Mouse (Mus musculus) v-Abl transformed pro-B cells (cell line): ENCODE measurements around the gene Derl2.

ENCODE experiments used
- in situ Hi-C, 2 experiments: fragments of 400-800 bp; cut with MboI; formaldehyde crosslinking; loops; one replicate each; pipeline ENCODE4 v1.15.1; 2025; ENCODE audit not compliant: unreplicated experiment in 2 of 2

Gene Derl2

DNA sequence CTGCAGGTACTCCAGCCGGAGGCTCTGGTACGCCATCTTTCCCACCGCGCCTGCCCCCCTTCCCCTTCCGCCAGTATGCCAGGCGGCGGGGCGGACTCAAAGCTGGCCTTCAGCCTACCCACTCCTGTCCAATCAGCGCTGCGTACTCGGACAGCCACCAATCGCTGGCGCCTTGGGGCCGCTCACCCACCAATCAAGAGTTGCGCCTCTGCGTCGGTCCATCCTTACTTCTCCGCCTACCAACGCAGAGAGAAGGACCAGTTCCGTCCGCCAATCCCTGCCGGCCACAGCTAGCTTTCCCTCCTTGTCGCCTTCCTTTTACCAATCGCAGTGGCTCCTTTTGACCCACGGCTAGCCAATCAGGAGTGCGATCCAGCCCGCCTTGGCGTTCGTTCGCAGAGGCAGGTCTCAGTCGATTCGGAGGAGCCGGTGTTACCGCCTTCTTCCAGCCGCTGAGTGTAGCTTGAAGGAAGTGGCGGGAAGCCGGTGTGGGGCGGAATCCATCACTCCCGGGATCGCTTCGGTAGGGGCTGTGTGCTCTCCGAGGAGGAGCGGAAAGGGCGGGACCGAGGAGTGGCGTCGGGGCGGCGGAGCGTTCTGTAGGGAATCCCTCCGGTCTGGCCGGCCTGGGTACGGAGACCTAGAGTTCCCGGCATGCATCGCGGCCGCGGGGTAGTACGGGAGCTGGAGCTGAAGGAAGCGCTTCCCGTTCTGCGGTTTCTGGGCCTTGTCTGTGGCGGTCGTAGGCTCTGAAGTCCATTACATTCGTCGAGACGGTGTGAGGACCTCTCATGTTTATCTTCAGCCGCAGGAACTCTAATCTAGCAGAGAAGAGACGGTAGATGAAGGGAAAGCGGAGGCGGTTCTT is at the start of gene Derl2, which contains the start of gene Mis12:
Gene Derl2, minus strand, starts transcription at position 641 of the 868 bp plus-strand sequence.
Gene Mis12, plus strand, starts transcription at position 411 of the 868 bp plus-strand sequence.
- in situ Hi-C loops = loop anchor here (25.0 kb wide), 2 partner anchors 1018 to 1193 kb away; partner anchors contain the start of genes Aipl1 (in 2 of the 2), Pimreg (in 2 of the 2), 4933427D14Rik (in 1 of the 2) and Gm43951 (in 1 of the 2)

DNA sequence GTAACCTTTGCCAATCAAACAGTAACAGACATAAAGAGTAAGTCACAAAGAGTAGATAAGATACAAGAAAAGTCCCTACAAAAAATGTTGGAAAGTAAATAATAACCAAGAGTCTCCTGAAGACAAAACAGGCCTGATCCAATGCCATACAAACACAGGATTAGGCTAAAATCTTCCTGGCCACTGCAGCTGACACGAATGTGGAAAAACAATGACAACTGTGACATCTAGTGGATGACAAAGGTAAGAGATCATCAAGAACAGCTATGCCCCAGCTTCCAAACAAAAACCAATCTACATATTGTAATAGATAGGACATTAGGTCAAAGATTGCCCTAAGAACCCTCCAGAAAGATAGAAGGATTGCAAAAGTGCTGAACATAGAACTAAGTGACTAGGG is 32.9 kb upstream of the Derl2 start:
- in situ Hi-C loops = loop anchor here in 1 of 2 experiments (10.0 kb wide), 2 partner anchors 278 to 638 kb away; partner anchors contain the start of gene Pelp1

DNA sequence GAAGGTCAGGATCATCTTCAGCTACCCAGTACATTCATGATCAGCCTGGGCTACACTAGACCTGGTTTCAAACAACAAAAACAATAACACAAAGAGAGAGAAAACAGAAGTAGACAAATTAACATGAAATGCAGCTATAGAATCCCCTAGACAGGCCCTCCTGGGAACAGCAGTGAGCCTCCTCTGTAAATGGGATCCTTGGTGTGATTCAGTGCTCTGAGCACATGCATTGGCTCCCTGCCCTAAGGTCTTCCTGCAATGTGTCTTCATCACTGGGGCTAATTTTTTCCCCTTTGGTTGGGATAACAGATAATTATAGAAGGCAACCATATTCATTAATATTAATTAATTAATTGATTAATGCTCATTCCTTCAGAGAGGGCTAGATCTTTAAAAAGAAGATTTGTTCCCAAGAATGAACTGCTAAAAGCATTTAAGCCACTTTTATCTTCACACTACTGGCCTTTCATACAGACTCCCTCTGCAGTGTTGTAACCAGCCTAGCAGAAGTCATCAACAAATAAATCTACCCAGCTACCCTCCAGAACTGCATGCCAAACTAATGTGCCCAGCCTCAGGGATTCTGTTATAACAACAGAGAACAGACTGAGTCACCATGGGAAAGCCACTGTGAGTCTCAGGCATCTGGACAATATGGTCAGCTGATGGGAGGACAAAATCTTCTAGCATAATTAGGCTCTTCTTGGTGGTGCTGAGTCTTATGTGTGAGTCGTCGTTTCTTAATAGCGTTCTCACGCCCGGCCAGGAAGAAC is 20.1 kb upstream of the Derl2 start:
- in situ Hi-C loops = no loop called here

DNA sequence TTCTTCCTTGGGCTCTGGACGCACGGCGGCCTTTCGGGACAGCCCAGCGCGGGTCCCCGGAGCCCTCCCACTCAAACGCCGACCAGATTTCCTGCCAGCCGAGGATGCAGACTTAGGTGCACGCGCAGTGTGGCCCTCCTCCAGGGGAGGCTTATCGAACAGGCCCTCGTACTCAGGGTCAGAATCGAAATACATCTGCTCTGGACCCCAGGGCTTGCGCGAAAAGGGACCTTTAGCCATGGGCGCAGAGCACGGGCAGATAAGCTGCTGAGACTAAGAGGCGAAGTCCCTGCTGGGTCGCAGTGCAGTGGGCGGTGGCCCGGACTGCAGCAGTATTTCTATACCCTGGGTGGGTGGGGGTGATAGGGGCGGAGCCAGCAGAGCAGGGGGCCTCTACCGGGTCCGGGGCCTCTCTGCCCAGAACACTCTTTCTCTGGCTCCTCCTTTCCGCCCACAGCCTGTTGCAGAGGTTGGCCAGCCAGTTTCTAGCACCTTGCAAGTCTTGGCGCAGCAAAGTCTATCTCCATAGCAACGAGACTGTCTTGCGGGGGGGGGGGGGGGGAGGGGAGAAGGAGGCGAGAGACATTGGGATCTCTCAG is 13.6 kb upstream of the Derl2 start, which contains the start of gene 6330403K07Rik:
Gene 6330403K07Rik, minus strand, starts transcription at position 351 of the 599 bp plus-strand sequence.
- in situ Hi-C loops = no loop called here

DNA sequence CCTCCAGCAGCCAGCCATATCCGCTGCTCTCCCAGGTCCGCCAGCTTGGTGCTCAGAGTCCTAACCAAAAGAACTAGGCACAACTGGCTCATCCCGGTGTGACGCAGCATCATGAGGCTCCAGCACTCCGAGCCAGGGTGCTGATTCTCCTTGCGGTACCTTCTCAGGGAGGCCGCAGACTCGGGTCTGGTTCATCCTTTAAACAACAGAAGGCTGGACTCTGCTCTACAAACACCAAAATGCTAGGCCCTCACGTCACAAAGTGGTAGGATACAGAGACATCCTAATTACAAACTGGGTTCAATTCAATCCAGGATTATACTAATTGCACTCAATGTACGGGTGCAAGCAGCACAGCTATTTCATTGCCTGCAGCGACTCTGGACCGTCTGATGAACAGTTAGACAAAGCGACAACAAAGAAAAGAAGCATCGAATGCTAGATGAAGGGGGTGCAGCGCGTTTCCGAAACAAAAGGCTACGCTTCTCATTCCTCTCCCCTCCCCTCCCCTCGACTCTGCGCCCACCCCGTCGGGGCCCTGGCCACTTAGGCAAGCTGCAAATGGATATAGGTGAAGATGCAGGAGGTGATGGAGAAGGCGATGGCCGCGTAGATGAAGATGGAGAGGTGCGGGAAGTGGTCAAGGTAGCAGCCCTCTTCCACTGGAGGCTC is 13.0 kb upstream of the Derl2 start:
- in situ Hi-C loops = no loop called here

DNA sequence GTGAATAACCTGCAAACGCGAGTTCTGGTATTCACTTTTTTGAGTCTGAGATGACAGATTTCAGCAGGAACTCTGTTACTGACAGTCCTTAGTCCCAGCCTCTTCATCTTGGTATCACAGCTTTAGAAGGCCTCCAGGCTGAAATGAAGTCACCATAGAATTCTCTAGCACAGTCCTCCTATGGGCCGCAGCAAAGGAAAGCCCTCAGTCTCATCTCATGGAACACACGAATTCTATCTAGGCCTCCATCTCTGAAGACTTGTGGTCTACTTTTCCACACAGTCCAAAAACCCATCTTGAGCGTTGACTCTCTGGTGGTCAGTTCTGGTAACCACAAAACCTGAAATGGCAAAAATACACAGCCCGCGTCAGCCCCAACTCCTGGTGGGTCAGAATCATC is 12.4 kb upstream of the Derl2 start:
- in situ Hi-C loops = no loop called here

DNA sequence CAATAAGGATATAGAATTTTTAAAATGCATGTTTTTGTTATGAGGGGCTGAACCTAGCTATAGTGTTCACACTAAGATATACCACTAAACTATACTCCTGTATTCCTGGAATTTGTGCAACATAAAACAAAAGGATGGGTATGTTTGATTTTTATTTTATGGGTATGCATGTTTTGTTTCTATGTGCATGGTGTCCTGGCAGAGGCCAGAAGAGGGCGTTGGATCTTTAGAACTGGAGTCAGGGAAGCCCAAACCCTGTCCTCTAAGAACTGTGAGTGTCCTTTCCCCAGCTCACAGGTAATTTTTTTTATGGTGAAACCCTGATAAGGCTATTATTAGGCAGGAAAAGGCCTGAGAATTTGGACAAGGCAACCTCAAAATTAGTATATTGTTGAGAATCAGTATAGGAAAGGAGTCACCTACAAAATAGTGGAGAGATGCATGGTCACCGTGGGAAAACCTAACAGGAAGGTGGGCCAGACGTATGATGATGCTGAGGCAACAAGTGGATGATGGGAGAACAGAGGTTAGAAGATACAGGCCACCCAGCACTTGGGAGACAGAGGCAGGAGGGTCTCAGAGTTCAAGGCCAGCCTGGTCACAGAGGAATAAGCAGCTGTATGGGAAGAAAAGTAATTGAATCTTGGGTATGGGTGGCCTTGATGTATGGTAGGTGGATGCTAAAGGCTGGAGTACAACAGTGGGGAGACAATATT is 9.9 kb upstream of the Derl2 start:
- in situ Hi-C loops = no loop called here

DNA sequence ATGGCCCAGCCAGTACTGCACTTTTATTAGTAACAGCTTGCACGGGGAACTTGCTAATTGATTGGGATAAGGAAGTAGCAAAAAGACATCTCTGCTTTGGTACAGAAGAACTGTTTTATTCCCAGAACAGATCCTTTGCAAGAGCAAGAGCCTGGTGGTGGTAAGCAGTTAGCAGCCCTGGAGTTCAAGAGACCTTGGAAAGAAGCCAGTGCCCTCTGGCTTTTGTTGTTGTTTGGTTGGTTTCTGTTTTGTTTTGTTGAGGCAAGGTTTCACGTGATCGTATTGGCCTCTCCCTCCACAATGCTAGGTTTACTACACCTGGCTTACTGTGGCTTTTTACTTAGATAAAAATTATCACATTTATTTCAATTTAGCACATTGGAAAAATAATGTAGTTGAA is 8.6 kb upstream of the Derl2 start:
- in situ Hi-C loops = no loop called here

DNA sequence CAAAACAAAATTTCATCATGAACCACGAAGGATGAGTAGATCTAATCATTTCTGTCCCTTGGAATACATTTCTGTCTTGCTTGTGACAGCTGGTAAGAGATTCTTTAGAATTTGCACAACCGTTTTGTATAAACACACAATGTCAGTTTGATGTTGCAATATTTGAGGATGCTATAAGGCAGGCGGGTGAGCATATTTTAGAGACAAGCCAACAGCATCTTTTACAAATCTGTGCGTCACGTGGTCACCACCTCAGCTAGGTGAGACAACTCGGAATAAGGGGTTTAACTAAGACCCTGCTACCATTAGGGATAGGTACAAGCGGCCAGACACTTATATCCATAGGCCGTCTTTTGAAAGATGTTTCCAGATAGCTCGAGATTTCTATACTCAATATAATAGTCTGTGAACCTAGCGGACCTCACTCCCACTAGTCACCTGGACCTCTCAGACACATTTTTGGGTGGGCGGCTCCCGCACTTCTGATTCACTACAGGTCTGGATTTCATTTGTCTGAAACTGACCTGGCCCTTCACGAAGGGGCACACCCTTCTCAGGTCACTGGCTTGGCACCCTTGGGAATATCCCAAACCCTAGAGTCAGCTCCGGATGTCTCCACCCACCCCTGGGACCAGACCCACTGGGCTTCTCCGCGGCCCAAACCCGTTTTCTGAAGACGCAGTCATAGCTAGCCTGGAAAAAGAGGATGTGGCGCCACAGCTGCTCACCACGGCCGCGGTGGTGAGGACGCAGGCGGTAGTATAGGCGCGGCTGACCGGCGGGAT is 1.0 kb downstream of the Derl2 start:
- in situ Hi-C loops = loop anchor here (25.0 kb wide), 2 partner anchors 1019 to 1194 kb away; partner anchors contain the start of genes Aipl1 (in 2 of the 2), Pimreg (in 2 of the 2), 4933427D14Rik (in 1 of the 2) and Gm43951 (in 1 of the 2)

DNA sequence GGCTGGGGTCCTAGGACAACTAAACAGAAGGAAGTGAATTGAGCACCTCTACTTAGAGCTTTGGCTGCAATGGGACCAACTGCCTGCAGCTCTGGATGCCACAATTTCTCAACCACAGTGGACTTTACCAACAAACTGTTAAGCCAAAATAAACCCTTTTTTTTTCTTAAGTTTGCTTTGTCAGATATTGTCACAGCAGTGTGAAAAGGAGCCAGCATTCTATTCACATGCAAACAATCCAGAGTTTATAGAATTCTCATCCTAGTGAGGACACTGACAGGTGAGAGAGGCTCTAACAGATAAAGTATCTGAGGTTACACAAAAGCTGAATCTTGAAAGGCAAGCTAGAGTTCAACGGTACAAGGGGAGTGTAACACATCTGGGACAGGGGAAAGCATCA is 2.6 kb downstream of the Derl2 start:
- in situ Hi-C loops = loop anchor here (25.0 kb wide), 2 partner anchors 1020 to 1195 kb away; partner anchors contain the start of genes Aipl1 (in 2 of the 2), Pimreg (in 2 of the 2), 4933427D14Rik (in 1 of the 2) and Gm43951 (in 1 of the 2)

DNA sequence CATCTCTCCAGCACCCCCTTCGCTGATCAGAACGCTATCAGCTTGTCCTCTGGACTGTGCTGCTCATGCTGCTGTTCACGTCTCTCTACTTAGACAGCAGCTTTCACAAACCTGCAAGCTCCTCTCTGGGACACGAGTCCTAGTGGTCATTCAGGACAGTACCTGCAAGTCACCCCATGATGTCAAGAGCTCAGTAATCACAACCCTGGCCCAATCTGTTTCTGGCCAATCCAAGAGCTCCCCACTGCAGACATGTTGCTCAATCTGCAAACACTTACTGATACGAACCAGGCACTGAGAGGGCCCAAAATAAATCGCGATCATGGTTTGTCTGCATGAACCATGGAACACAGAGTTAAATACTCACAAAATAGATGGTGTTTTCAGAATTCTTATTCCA is 6.9 kb downstream of the Derl2 start:
- in situ Hi-C loops = loop anchor here (25.0 kb wide), 2 partner anchors 1025 to 1200 kb away; partner anchors contain the start of genes Aipl1 (in 2 of the 2), Pimreg (in 2 of the 2), 4933427D14Rik (in 1 of the 2) and Gm43951 (in 1 of the 2)

DNA sequence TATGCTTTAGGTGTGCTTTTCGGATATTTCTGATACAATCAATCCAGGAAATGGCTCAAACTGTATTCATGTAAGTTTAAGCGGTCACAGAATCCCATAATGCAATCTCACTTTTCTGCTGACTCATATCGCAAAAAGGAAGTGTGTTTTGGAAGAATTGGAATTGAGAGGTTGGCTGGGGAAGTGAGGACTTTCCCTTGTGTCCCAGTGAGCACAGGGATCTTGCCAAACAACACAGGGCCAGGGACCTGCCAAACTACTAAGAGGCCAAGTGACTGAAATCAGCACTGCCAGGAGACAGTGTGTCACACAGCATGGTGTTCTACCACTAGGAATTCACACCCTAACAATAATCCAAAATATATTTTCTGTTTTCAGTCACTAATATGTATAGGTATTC is 11.3 kb downstream of the Derl2 start:
- in situ Hi-C loops = loop anchor here (5.0 to 25.0 kb wide), 4 partner anchors 316 to 1204 kb away; partner anchors contain the start of genes Aipl1 (in 2 of the 2), Pimreg (in 2 of the 2), 4933427D14Rik (in 1 of the 2) and Gm43951 (in 1 of the 2)

DNA sequence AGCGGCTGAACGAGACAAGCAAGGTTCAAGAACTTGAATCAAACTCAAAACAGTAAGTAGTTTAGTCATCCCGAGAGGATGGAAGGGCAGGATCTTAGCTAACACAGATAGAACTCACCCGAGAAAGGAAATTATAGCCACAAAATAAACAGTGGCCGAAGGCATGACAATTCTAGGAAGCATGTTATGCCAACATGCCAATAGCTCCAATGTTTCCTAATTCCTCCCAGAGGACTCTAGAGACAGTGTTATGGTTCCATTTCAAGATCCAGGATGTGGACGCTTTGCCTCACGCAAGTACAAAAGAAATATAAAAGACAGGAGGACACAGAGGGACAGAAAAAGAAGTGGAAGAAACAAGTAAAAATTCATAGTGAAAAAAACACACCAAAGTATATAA is 11.8 kb downstream of the Derl2 start:
- in situ Hi-C loops = loop anchor here (5.0 to 25.0 kb wide), 4 partner anchors 317 to 1204 kb away; partner anchors contain the start of genes Aipl1 (in 2 of the 2), Pimreg (in 2 of the 2), 4933427D14Rik (in 1 of the 2) and Gm43951 (in 1 of the 2)

DNA sequence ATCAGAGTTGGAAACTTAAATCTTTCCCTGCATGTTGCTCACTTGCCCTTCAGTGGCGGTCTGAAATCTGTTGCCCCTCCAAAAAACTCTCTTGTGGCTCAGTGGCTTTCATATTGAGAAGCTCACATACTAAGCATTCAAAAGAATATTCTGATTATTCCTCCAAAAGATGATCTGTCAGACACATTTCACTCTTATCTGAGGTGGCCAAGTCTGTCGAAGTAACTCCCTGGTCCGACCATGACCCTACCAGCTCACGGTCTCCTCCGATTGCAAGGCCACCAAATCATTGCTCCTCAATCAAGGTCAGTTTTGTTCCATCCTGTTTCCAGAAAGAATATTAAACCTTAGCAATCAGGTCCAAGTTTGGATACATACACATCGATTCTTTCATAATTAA is 12.6 kb downstream of the Derl2 start:
- in situ Hi-C loops = loop anchor here (5.0 to 25.0 kb wide), 4 partner anchors 318 to 1205 kb away; partner anchors contain the start of genes Aipl1 (in 2 of the 2), Pimreg (in 2 of the 2), 4933427D14Rik (in 1 of the 2) and Gm43951 (in 1 of the 2)

DNA sequence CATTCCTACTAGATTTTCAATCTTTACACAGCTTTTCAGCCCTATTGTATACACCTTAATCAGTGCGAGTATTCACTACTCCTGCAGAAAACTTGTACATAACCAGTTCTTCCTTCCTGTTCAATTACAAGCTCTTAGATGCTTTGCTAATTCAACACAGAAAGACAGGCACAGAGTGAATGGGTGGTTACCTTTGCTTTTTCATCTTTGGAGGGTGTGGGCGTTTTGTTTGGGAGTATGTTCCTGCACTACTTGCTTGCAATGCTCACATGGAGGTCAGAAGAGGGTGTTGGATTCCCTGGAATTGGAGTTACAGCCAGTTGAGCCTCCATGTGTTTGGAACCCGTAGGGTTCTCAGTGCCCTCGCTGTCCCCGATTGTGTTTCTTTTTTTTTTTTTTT is 14.6 kb downstream of the Derl2 start:
- in situ Hi-C loops = loop anchor here (5.0 to 25.0 kb wide), 4 partner anchors 320 to 1207 kb away; partner anchors contain the start of genes Aipl1 (in 2 of the 2), Pimreg (in 2 of the 2), 4933427D14Rik (in 1 of the 2) and Gm43951 (in 1 of the 2)

DNA sequence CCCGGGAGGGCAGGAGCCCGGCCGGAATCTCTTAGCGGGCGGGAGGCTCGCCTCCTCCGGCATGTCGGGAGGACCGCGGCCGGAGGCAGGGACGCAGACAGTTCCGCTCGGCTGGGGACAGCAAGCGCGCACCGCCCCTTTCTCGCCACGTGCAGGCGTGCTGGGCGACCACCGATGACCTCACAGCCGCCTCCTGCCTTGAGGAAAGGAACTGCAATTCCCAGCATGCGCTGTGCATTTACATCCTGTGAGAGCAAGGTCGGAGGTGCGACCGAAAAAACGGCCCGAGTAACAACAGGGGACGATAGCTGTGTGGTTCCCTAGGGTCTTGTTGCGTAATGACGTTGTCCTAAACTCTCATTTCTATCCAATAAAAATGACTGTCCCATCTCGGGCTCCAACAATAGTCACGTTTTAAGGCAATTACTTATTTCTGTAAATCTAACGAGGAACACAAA is 15.3 kb downstream of the Derl2 start, which contains the start of gene Dhx33:
Gene Dhx33, minus strand, starts transcription at position 122 of the 458 bp plus-strand sequence.
- in situ Hi-C loops = loop anchor here (10.0 to 25.0 kb wide), 3 partner anchors 320 to 1208 kb away; partner anchors contain the start of genes Aipl1 (in 2 of the 2), Pimreg (in 2 of the 2), 4933427D14Rik (in 1 of the 2) and Gm43951 (in 1 of the 2)
